Mouse (Mus musculus) heart, embryonic 12.5 days (tissue): ENCODE data around the gene Tpcn1. TPM values are rescaled to one million over a fixed set of nuclear protein-coding genes. Genes with fewer than 3 reads are reported as not detected.

Experiments
- ATAC-seq: fragments of 200-750 bp; cut with Nextera tagmentation; 2 replicates; pipeline ENCODE4 v1.8.0; 2017; ENCODE audit warnings: moderate TSS enrichment, moderate library complexity; ENCODE audit not compliant: insufficient number of reproducible peaks, low FRiP score
- H3K27ac ChIP-seq: fragments of 300-500 bp; sonication (generic); 2 replicates; pipeline ENCODE4 v1.5.1; 2016; ENCODE audit warnings: mild to moderate bottlenecking, moderate library complexity; ENCODE audit not compliant: poor library complexity, severe bottlenecking
- H3K27me3 ChIP-seq: fragments of 300-500 bp; sonication (generic); replicated peaks from 2 replicates; pipeline ENCODE4 v1.6.1; 2016; ENCODE audit warnings: mild to moderate bottlenecking, moderate library complexity
- H3K36me3 ChIP-seq: fragments of 300-500 bp; sonication (generic); 2 replicates; pipeline ENCODE4 v1.6.1; 2016; ENCODE audit warnings: mild to moderate bottlenecking, moderate library complexity
- H3K4me1 ChIP-seq: fragments of 300-500 bp; sonication (generic); replicated peaks from 2 replicates; pipeline ENCODE4 v1.6.1; 2016; ENCODE audit warnings: mild to moderate bottlenecking
- H3K4me2 ChIP-seq: fragments of 300-500 bp; sonication (generic); 2 replicates; pipeline ENCODE4 v1.6.1; 2016; ENCODE audit warnings: mild to moderate bottlenecking, moderate library complexity
- H3K4me3 ChIP-seq: fragments of 300-500 bp; sonication (generic); 2 replicates; pipeline ENCODE4 v1.5.1; 2016; ENCODE audit warnings: mild to moderate bottlenecking
- H3K9ac ChIP-seq: fragments of 300-500 bp; sonication (generic); 2 replicates; pipeline ENCODE4 v1.6.1; 2016; ENCODE audit warnings: mild to moderate bottlenecking, moderate library complexity
- H3K9me3 ChIP-seq: fragments of 300-500 bp; sonication (generic); replicated peaks from 2 replicates; pipeline ENCODE4 v1.6.1; 2016; ENCODE audit warnings: mild to moderate bottlenecking, moderate library complexity
- WGBS: fragments of 180-500 bp; shearing (Covaris S2); methylation state at CpG from one replicate; pipeline ENCODE4 v1.1.7; 2016; 5-methylcytosine and 5-hydroxymethylcytosine counted together
- polyA plus RNA-seq: library from polyadenylated mRNA; unstranded; fragments of >200 nt; fragmentation: Nextera tagmentation; extraction: Ambion mirVana; gene quantifications from 2 replicates; pipeline ENCODE4 v1.2.1, GENCODE M21; 2016

The Tpcn1 gene
- polyA plus RNA-seq, 1 experiment from 2014 or later, result 17.1 TPM

- H3K9ac ChIP-seq, result no peak overlapping the region
- H3K4me2 ChIP-seq, result no peak overlapping the region
- 89% methylated on average over 24 of the region's 24 CpGs for WGBS
- no peaks in the 10 kb centered on the region for H3K27me3 ChIP-seq
- H3K9me3 ChIP-seq, result no peaks in the 10 kb centered on the region
- H3K4me1 ChIP-seq, result peaks cover 22% of the 10 kb centered on the region
- no peak overlapping the region for H3K4me3 ChIP-seq
- ATAC-seq, result no peak
- H3K27ac ChIP-seq, result no peak overlapping the region
- H3K36me3 ChIP-seq, result peaks cover 61% of the 10 kb centered on the region
Observed at GRCm38 (mm10) chr5:120555871-120556270, 32.6 kb downstream of the Tpcn1 start.

- Histone ChIP-seq H3K36me3 (peaks cover 56% of the 10 kb centered on the region), H3K4me1 (peaks cover 6% of the 10 kb centered on the region; the same call in 1 of the 2 replicates), H3K9ac (no peak overlapping the region), H3K4me3 (no peak overlapping the region), H3K27me3 (no peaks in the 10 kb centered on the region), H3K27ac (no peak overlapping the region), H3K9me3 (no peaks in the 10 kb centered on the region), H3K4me2 (no peak overlapping the region)
- WGBS, result 92% methylated on average over 5 of the region's 5 CpGs
- no peak for ATAC-seq
Observed at GRCm38 (mm10) chr5:120550673-120551072, 37.8 kb downstream of the Tpcn1 start.

DNA sequence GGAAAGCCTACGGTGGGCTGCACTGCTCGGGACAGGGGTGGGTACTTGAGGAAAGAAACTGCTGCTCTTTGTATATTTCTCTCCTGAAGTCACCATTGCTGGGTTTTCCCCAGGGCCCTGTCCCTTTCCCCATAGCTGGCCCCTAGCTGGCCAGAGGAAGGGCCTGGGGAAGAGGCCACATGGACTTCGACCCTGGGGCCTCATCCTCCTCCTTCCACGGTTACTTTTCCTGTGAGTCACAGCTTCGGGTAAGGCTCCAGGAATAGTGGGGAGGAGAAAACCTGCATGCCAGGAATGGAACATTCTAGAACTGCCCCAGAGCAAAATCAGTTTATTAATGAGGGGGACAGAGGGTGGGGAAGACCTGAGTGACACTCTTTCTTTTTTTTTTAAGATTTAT lies 38.3 kb downstream of the Tpcn1 start:
- Histone ChIP-seq H3K9ac (no peak overlapping the region), H3K36me3 (peaks cover 51% of the 10 kb centered on the region), H3K27me3 (no peaks in the 10 kb centered on the region), H3K4me3 (no peak overlapping the region), H3K27ac (no peak overlapping the region), H3K4me1 (peaks cover 6% of the 10 kb centered on the region; the same call in 1 of the 2 replicates), H3K4me2 (no peak overlapping the region), H3K9me3 (no peaks in the 10 kb centered on the region)
- no peak for ATAC-seq
- WGBS, result 74% methylated on average over 5 of the region's 5 CpGs

GRCm38 (mm10) chr5:120548236-120548850 lies 40.1 kb downstream of the Tpcn1 start:
- Histone ChIP-seq H3K4me3 (no peak overlapping the region), H3K27ac (no peak overlapping the region), H3K9me3 (no peaks in the 10 kb centered on the region), H3K4me1 (peaks cover 6% of the 10 kb centered on the region; the same call in 1 of the 2 replicates), H3K36me3 (peaks cover 50% of the 10 kb centered on the region), H3K9ac (no peak overlapping the region), H3K4me2 (no peak overlapping the region), H3K27me3 (no peaks in the 10 kb centered on the region)
- no peak for ATAC-seq
- 64% methylated on average over 11 of the region's 11 CpGs for WGBS

- Histone ChIP-seq H3K36me3 (peaks cover 52% of the 10 kb centered on the region), H3K27ac (no peak overlapping the region)
Observed at GRCm38 (mm10) chr5:120536632-120537031, 51.8 kb downstream of the Tpcn1 start.

DNA sequence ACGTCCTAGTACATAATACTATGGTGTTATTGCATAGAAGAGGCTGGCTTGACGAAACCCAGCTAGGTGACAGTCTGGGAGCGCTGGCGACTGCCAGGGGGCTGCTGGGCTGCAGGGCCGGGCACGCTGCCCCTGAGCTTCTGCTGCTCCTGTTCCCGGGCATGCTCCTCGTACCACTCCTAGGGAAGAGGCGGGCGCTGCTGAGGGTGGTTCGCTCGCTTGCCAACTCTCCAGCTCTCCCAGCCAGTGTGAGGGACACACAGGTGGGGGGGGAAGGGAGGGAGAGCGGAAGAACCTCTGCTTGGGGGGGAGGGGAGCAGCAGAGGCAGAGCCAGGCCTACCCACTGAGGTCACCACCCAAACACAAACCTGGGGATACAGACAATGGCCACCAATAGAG lies 52.4 kb downstream of the Tpcn1 start:
- peaks cover 16% of the 10 kb centered on the region for H3K4me1 ChIP-seq
- no peaks in the 10 kb centered on the region for H3K9me3 ChIP-seq
- no peak overlapping the region for H3K27ac ChIP-seq
- no peak overlapping the region for H3K9ac ChIP-seq
- no peak for ATAC-seq
- H3K36me3 ChIP-seq, result peaks cover 47% of the 10 kb centered on the region
- H3K4me2 ChIP-seq, result no peak overlapping the region
- no peaks in the 10 kb centered on the region for H3K27me3 ChIP-seq
- no peak overlapping the region for H3K4me3 ChIP-seq
- 83% methylated on average over 13 of the region's 13 CpGs for WGBS

More at GRCm38 (mm10) chr5:120536632-120537031, 51.8 kb downstream of the Tpcn1 start:
- no peak for ATAC-seq
- Histone ChIP-seq H3K27me3 (no peaks in the 10 kb centered on the region), H3K9ac (no peak overlapping the region), H3K4me2 (no peak overlapping the region), H3K4me3 (no peak overlapping the region), H3K4me1 (peaks cover 22% of the 10 kb centered on the region), H3K9me3 (no peaks in the 10 kb centered on the region)
- 76% methylated on average over 5 of the region's 5 CpGs for WGBS

- H3K9ac ChIP-seq, result no peak overlapping the region
- WGBS, result 68% methylated on average over 2 of the region's 2 CpGs
- ATAC-seq, result no peak
Observed at GRCm38 (mm10) chr5:120534686-120535075, 53.8 kb downstream of the Tpcn1 start.

DNA sequence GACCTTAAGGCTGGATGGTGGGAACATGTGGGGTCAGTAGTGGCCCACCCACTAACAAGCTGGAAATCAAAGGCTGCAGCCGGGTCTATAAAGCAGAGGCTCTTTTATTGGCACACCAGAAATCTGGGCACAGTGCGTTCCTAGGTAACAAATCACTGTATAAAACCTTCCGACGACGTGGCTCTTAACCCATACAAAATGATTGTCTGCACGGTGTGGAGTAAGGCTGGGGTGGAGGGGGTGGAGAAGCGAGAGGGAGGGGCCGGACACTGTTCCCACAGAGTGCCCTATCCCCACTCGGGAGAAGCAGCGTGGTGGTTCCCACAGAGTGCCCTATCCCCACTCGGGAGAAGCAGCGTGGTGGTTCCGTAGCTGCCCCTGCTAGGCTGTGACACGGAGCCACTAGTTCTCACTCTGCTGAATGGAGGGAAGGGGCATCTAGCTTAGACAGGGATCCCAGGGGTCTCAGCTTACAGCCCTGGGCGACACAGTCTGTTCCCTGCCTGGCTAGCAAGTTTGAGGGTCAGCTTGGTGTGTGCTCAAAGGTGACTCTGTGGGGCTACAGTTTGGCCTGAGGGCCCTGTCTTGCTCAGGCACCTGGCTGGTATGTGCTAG lies 54.3 kb downstream of the Tpcn1 start:
- ATAC-seq, result no peak
- no peak overlapping the region for H3K9ac ChIP-seq
- no peaks in the 10 kb centered on the region for H3K9me3 ChIP-seq
- H3K27me3 ChIP-seq, result no peaks in the 10 kb centered on the region
- H3K27ac ChIP-seq, result no peak overlapping the region
- 87% methylated on average over 15 of the region's 15 CpGs for WGBS
- no peak overlapping the region for H3K4me2 ChIP-seq
- no peak overlapping the region for H3K4me3 ChIP-seq
- H3K36me3 ChIP-seq, result peaks cover 28% of the 10 kb centered on the region
- H3K4me1 ChIP-seq, result peaks cover 16% of the 10 kb centered on the region

More at GRCm38 (mm10) chr5:120534686-120535075, 53.8 kb downstream of the Tpcn1 start:
- Histone ChIP-seq H3K36me3 (peaks cover 33% of the 10 kb centered on the region), H3K9me3 (no peaks in the 10 kb centered on the region), H3K4me3 (no peak overlapping the region), H3K4me2 (no peak overlapping the region), H3K27ac (no peak overlapping the region), H3K4me1 (peaks cover 16% of the 10 kb centered on the region), H3K27me3 (no peaks in the 10 kb centered on the region)

GRCm38 (mm10) chr5:120531631-120532030 lies 56.8 kb downstream of the Tpcn1 start:
- peaks cover 16% of the 10 kb centered on the region for H3K4me1 ChIP-seq
- WGBS, result 81% methylated on average over 8 of the region's 8 CpGs
- H3K9me3 ChIP-seq, result peaks cover 4% of the 10 kb centered on the region; the same call in 1 of the 2 replicates
- H3K4me3 ChIP-seq, result no peak overlapping the region
- peaks cover 7% of the 10 kb centered on the region for H3K36me3 ChIP-seq
- no peaks in the 10 kb centered on the region for H3K27me3 ChIP-seq
- H3K9ac ChIP-seq, result no peak overlapping the region
- no peak overlapping the region for H3K27ac ChIP-seq
- no peak overlapping the region for H3K4me2 ChIP-seq
- no peak for ATAC-seq

GRCm38 (mm10) chr5:120527296-120527964 lies 61.0 kb downstream of the Tpcn1 start:
- 86% methylated on average over 19 of the region's 20 CpGs for WGBS
- H3K9ac ChIP-seq, result no peak overlapping the region
- no peak for ATAC-seq
- H3K4me1 ChIP-seq, result no peaks in the 10 kb centered on the region
- peaks cover 6% of the 10 kb centered on the region; the same call in 1 of the 2 replicates for H3K36me3 ChIP-seq
- peaks cover 4% of the 10 kb centered on the region; the same call in 1 of the 2 replicates for H3K9me3 ChIP-seq
- H3K4me2 ChIP-seq, result no peak overlapping the region
- no peak overlapping the region for H3K27ac ChIP-seq
- H3K27me3 ChIP-seq, result no peaks in the 10 kb centered on the region
- no peak overlapping the region for H3K4me3 ChIP-seq

- Histone ChIP-seq H3K27me3 (no peaks in the 10 kb centered on the region), H3K4me1 (no peaks in the 10 kb centered on the region), H3K4me3 (no peak overlapping the region), H3K4me2 (no peak overlapping the region), H3K9me3 (peaks cover 4% of the 10 kb centered on the region; the same call in 1 of the 2 replicates), H3K27ac (no peak overlapping the region), H3K9ac (no peak overlapping the region), H3K36me3 (peaks cover 6% of the 10 kb centered on the region; the same call in 1 of the 2 replicates)
- no peak for ATAC-seq
- WGBS, result 79% methylated on average over 11 of the region's 11 CpGs
Observed at GRCm38 (mm10) chr5:120526311-120526710, 62.2 kb downstream of the Tpcn1 start.
